Mouse (Mus musculus) CH12.LX (cell line): ENCODE results near the gene Spn.

Experiments used
- CTCF ChIP-seq, 2 experiments: IDR thresholded peaks in 1 of 2; conservative IDR thresholded peaks in 1 of 2; 2 replicates each; pipeline ENCODE4 v1.5.1; 2011 to 2012; ENCODE audit warnings: low read depth in 2 of 2, low read length in 2 of 2, improper control_type of control experiment in 1 of 2, inconsistent platforms in 1 of 2, mild to moderate bottlenecking in 1 of 2, moderate library complexity in 1 of 2
- E2F4 ChIP-seq: IDR thresholded peaks from 2 replicates; pipeline ENCODE4 v1.6.1; 2011; ENCODE audit warnings: low read depth, low read length, improper control_type of control experiment; ENCODE audit not compliant: insufficient replicate concordance
- EP300 ChIP-seq: IDR thresholded peaks from 2 replicates; pipeline ENCODE4 v1.6.1; 2011; ENCODE audit warnings: low read length, improper control_type of control experiment
- GABPA ChIP-seq: IDR thresholded peaks from 2 replicates; pipeline ENCODE4 v1.6.1; 2012; ENCODE audit warnings: low read depth, low read length, improper control_type of control experiment, inconsistent platforms; ENCODE audit not compliant: insufficient replicate concordance
- IRF4 ChIP-seq: IDR thresholded peaks from 2 replicates; pipeline ENCODE4 v1.6.1; 2014; ENCODE audit warnings: low read depth, mild to moderate bottlenecking, inconsistent platforms, low read length, improper control_type of control experiment
- JUND ChIP-seq: conservative IDR thresholded peaks from 2 replicates; pipeline ENCODE4 v1.6.1; 2011; ENCODE audit warnings: low read depth, low read length, improper control_type of control experiment
- MAFK ChIP-seq: IDR thresholded peaks from 2 replicates; pipeline ENCODE4 v1.6.1; 2011; ENCODE audit warnings: low read length, improper control_type of control experiment; ENCODE audit not compliant: insufficient replicate concordance
- NRF1 ChIP-seq: IDR thresholded peaks from 2 replicates; pipeline ENCODE4 v1.6.1; 2014; ENCODE audit warnings: low read depth, mild to moderate bottlenecking, inconsistent platforms, low read length, improper control_type of control experiment, moderate library complexity
- PAX5 ChIP-seq: IDR thresholded peaks from 2 replicates; pipeline ENCODE4 v1.6.1; 2012; ENCODE audit warnings: low read length, inconsistent platforms, mixed read lengths
- POLR2A ChIP-seq: IDR thresholded peaks from 2 replicates; pipeline ENCODE4 v1.6.1; 2011; ENCODE audit warnings: low read depth, mild to moderate bottlenecking, improper control_type of control experiment, low read length
- RAD21 ChIP-seq: IDR thresholded peaks from 2 replicates; pipeline ENCODE4 v1.6.1; 2011; ENCODE audit warnings: low read depth, mild to moderate bottlenecking, low read length, improper control_type of control experiment, moderate library complexity
- SIN3A ChIP-seq: IDR thresholded peaks from 2 replicates; pipeline ENCODE4 v1.6.1; 2012; ENCODE audit warnings: low read length, improper control_type of control experiment, inconsistent platforms
- USF1 ChIP-seq: IDR thresholded peaks from 2 replicates; pipeline ENCODE4 v1.6.1; 2014; ENCODE audit warnings: low read depth, mild to moderate bottlenecking, inconsistent platforms, low read length, improper control_type of control experiment

GRCm38 (mm10) chr7:127180783-127181182, 43.2 kb upstream of the Spn start:
- TF ChIP-seq MAFK (no peak), POLR2A (no peak), GABPA (no peak), CTCF (conservative IDR thresholded peaks at IDR 0.05 in 1 of 2, IDR thresholded peaks at IDR 0.05 in 1 of 2; ENCODE audit: low read depth in 2 of 2, low read length in 2 of 2) (no peak), E2F4 (no peak), NRF1 (no peak), IRF4 (no peak), PAX5 (no peak), RAD21 (no peak), SIN3A (no peak), JUND (no peak), EP300 (no peak), USF1 (no peak)
